Mouse (Mus musculus) liver (tissue): ENCODE results near the gene Xpo4.
"Not testable (repeated sequence)": the region's sequence is repeated elsewhere in the genome, so short reads cannot be mapped to it uniquely, and the experiment has no call there.

Experiments
- DNase-seq: peaks from one replicate; pipeline ENCODE4 v3.0.0-alpha.2; 2020; ENCODE audit warnings: mixed read lengths

Xpo4 gene

DNA sequence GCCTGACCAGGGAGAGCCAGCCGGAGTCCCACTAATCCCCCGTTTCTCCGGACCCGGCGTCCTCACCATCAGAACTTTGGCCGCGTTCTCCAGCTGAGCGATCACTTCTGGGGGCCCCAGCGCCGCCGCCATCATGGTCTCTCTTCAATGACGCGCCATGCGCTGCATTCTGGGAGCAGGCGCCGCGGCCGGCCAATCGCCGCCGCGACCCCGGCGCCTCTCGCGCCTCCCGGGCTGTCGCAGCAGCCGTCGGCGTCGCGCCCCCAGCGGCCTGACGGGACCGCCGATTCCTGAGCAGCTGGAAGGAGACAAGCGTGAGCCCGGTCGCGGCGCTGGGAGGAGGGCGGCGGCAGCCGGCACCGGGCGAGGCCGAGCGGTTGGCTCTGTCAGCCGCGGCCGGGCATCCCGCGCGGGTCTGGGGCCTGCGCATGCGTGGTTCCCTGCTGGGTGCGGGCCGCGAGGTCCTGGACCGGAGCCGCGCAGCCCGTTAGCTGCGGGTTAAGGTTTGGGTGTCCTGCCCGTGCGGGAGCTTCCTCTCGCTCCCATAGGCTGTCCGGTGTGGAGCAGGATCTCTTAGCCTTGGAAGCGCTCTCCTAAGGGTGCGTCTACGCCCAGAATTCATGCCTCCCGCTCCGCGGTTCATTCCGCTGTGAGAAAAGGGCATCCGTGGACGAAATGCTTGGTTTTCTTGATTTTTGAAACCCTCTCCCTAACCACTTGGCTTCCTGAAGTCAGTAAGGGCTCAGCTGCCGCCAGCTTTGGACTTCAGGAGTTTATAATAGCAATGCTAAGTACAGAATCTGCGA, at the start of gene Xpo4:
Xpo4 (minus strand) TSS at position 609 of the 806 bp plus-strand sequence.
- peak; percentile 88 for DNase-seq

DNA sequence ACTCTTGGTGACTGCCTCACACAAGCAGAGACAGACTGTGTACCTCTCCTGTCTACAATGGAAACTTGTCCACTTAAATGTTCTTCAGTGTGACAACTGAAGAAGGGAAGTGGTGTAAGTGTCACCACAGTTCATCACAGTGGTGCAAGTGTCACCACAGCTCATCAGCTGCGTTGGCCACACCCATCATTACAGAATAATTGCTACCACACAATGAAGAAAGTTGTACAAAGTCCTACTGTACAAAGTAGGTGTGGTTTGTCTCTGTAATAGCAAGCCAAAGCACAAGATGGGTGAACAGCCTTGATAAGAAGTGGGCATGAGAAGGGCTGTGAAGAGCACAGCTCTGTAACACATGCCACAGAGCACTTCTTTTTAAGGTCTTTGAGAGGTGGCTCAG, 47.7 kb upstream of the Xpo4 start:
- DNase-seq, result no peak

DNA sequence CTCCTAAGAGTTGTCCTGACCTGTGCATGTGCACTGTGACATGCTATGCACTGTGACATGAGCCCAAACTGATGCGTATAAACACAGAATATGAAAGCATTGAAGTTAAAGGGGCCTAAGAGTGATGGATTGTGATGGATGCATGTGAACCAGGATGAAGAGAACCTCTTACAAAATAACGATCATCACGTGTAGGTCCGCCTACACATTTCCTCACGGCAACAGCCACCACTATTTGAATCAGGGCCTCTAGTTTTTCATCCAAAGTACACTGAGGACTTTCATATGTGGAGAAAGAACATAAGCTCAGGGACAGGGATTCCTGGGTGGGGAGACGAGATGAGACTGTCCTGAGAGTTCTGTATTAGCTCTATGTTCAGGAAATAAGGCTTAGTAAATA, 45.8 kb upstream of the Xpo4 start:
- no peak for DNase-seq

DNA sequence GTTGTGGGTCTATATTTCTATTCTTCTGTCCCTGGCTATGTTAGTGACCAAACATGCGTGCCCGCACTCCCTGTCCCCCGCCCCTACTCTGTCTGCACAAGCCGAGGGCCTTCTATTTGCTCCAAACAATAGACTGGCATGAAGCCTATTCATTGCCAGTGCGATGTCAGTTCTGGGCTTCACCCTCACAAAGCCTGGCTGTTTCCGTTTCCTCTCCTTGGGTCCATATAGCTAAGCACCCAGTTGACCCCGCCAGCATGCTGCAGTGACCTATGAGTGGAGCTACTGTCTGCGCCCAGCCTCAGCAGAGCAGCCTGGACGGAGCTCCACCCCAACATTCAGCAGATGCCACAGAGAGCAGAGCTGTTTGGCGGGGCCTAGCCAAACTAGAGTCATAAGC, 43.9 kb upstream of the Xpo4 start:
- no peak for DNase-seq

DNA sequence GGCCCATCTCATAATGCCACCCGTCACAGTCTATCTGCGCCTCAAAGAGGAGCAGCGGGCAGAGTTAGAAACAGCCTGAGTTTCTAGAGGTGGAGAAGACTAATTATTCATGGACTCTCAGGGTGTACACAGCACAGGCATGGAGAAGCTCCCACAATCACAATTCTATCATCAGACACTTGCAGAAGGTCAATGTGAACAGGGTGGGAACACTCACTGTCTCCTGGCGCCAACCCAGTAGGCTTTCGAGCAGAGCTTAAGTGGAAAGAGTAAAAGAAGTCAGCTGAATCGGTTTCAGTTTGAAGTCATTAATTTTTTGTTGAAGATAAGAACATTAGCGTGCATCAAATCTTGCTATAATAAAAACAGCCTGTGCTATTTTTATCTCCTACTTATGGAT, 43.4 kb upstream of the Xpo4 start:
- no peak for DNase-seq

DNA sequence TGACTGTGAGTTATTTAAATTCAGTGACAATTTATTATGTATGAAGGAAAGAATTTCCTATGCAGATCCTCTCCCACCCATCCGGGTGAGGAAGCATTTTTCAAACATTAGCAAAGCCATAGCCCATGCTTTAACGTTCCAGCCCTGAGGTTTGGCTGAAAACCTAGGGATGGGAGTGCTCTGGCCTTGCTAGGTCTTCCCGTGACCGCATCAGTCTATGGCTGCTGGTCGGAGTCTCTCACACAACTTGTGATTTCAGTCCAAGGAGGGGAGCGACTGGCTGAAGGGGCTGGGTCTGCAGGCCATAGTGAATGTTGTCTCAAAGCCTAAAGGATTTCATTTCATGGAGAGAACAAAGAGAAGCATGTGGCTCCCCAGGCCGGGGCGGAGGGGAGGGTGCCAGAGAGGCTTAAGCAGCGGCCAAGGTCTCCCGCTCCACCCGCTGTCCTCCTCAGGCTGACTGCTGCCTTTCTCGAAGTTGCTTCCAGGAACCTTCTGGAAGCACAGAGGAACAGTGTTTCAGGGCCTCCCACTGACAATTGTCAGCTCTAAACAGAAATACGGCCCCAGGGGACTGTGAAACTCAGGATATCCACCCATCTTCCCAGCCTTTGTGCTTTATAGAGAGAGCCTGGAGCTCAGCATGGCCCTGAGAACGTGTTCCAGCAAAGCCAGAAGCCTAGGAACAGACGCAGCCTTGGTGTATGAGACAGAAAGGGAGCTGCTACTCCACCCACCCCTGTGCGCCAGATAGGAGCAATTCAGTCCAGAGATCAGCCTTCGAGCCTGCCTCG, 42.1 kb upstream of the Xpo4 start:
- peak; percentile 37 for DNase-seq

DNA sequence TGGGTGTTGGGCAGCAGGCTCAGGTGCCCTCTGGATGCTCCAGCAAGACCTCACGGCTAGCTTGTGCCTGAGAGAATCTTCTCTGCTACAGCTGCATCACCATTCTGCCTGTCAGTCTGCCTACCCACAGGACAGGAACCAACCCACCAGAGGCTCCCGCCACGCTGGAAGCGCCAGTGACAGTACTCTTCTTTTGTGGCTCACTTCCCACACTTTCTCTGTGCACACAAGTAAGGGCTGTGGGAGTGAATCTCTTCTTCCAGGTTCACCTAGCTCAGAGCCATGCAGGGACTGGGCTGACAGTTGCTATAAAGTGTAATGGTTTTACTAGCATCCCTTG, 41.5 kb upstream of the Xpo4 start:
- DNase-seq, result no peak

DNA sequence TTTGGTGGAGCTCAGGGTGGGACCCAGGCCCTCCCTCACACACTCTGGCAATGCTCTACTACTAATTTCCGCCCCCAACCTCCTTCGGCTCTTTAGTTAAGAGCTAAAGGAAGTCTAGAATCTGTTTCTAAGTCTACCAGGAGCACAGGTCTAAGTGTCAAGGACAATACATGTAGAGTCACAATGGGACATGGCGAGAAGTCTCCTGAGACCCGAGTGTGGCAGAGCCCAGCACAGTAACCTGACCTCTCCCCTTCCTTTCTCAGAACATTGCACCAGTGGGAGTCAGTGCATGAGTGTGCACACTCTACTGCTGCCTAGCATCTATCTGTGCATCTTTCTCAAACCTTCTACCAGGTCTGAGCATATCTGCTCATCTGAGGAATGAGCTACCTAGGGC, 40.5 kb upstream of the Xpo4 start:
- DNase-seq, result no peak

DNA sequence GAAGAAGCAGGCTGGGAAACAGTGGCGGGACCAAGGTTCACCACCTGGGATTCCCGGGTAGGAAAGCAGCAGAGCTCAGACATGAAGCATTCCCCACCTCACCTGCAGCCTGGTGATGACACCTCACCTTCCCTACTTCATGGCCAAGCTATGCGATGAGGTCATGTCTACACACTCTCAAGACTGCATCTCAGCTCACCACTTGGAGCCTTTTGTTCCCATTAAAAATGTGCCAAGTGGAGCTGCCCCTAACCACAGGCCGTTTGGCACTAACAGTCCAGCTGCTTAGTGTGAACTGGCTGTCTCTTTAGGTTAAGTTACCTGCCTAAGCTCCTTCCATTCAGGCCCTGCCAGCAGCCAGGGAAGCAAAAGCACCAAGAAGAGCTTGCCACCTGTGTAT, 39.8 kb upstream of the Xpo4 start:
- DNase-seq, result no peak

DNA sequence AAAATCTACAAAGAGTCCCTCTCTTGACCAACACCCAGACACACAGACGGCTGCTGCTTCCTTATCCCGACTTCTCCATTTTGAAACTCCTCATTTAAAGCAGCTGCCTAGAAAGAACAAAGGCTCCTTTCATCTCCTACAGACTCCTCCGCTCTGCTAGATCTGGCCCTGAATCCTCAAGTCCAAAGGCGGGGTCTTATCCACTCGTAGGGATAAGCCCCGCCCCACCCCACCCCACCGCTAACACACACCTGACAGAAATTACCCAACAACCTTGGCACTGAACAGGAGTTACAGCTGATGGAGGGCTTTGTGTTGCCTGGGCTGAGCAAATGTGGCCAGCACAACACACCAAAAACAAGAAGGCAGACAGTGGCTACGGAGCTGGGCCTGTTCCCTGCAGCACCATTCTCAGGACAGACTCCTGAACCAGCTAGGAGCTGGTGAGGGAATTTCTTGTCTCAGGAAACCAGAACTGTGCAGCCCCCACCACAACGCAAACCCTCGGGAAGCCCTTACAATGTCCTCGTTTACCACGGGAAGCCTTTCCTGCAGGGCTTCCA, 36.8 kb upstream of the Xpo4 start:
- no peak for DNase-seq

DNA sequence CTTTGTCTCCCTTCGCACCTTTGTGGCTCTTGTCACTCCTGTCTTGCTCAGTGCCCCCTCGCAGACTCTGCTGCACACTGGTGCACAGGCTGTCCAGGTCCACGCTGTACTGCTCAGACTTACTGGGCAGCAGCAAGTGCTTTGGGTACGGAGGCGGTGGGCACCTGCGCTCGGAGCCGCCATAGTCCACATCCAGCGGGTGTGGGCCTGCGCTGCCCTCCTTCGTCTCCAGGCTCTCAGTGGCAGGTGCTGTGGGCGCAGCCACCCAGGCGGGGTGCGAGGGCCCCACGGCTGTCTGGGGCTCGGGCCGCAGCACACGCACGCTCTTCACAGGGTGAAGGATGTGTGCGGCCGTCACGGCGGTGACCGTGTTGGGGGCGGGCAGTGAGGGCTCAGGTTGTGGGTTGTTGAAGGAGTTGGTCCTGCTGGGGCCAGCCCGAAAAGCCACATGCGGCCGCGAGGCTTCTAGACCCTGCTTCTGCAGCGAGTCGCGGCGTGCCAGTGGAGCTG, 34.3 kb upstream of the Xpo4 start:
- DNase-seq, result no peak

DNA sequence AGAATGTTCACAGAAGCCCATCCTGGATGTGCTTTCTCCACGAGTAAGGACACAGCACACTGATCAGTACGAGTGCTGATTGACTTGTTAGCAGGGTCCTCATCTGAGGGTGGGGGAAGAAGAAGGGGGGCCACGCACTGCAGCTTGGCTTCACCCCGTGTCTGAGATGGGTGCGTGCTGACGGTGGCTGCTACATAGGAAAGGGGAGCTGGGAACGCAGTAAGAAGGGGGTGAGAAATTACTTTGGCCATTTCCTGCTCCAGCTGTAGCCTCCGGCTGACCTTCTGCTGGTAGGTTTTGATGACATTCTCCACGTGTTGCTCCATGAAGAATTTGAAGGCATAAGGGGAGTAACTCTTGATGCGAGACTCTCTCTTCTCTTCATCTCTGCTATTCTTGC, 33.8 kb upstream of the Xpo4 start:
- DNase-seq, result no peak

DNA sequence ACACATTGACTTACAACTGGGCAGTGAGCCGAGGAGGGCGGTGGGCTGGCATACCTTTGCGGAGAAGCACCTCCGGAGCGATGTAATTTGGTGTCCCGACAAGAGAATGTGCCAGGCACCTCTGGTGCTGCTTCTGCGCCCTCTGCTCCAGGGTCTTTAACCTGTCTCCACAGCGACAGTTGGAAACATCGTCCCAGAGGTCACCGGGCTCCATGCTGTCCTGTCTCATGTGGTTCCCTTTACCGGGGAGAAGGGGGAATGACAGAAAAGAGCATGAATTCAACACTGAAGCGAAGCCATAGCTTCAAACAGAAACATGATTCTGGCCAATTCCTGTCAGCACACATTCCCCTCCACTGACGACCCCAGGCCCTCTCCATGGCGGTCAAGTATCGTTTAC, 30.8 kb upstream of the Xpo4 start:
- DNase-seq, result peak; percentile 2

DNA sequence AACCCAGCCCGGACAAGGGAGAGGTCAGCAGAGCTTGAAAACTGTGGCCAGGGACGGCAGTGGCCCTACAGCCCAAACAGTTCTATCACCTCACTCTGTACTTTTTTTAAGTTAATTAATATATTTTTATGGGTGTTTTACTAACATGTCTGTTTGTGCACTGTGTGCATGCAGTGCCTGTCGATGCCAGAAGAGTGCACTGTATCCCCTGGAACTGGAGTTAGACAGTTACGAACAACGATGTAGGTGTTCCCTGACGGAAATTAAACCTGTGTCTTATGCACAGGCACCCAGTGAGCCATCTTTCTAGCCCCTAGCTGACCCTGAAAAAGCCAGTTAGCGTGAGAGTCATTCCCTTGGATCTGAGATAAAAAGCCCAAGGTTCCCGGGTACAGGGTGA, 30.3 kb upstream of the Xpo4 start:
- DNase-seq, result no peak

DNA sequence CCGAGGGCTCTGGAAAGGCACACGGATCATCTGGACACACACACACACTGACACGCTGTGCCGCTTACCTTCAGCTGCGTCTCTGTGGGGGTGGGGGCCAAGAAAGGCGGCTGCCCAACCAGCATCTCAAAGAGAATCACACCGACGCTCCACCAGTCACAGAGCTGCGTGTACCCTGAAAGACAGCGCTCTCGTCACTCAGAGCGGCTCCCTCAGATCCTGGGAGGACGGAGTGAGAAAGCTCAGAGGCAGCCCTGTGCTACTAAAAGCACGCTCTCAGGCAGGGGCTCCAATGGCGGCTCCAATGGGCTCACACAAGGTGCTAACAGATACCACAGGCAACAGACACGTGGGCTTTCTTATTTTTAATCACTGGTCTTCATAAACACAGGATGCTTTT, 29.0 kb upstream of the Xpo4 start:
- no peak for DNase-seq

DNA sequence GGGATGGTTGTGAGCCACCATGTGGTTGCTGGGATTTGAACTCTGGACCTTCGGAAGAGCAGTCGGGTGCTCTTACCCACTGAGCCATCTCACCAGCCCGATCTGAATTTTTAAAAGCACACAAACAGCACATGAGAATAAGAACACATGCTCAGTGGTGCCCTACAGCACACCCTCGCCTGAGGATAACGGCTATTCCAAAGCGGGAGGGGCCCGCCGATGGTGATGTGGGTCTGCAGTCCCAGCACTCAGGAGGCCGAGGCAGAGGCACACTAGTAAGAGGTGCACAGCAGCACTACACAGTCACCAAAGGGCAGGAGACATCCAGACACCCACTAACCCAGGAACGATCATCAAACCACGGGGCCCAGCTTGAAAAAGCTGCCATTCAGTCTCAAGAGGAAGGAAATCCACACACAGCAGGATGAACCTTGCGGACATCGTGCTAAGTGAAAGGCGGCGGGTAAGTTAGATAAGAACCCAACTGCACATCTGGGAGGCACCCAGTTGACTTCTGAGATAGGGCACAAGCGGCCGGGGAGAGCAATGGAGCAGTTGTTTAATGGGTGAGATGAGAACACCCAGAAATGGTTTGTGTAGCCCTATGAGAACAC, 27.4 kb upstream of the Xpo4 start:
- peak; percentile 83 for DNase-seq

DNA sequence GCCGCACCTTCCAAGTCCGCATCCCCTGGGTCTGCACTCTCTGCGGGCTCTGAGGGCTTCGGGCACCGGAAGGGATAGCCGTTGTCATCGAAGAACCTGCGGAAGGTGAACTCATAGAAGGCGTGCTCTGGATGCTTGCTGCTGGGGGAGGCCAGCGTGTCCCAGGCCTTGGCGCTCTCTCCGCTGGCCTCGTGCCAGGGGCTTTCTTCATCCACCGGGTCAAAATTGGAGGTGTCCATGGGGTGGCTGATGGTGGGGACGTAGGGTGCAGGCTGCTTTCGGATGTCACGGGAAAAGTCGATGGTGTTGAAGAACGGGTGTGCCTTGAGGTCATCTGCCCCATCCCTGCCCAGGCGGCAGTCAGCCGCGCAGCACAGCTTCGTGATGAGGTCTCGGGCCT, 26.1 kb upstream of the Xpo4 start:
- no peak for DNase-seq

DNA sequence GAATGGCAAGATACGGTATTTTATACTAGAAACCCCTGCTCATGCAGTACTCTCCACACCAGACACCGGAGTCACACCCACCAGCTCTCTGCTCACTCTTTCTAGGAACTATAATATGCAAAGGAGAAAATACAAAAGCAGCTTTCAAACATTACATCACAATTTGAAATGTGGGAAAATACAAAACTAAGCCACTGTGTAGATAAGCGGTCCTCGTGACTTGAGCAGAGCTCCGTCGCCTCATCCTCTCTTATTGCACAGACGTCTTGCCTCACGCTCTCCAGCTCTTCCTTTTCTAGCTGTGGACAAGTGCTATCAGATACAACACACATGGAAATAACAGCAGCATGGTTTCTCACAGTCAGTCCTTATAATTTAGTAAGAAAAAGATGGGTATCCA, 25.5 kb upstream of the Xpo4 start:
- DNase-seq, result no peak

DNA sequence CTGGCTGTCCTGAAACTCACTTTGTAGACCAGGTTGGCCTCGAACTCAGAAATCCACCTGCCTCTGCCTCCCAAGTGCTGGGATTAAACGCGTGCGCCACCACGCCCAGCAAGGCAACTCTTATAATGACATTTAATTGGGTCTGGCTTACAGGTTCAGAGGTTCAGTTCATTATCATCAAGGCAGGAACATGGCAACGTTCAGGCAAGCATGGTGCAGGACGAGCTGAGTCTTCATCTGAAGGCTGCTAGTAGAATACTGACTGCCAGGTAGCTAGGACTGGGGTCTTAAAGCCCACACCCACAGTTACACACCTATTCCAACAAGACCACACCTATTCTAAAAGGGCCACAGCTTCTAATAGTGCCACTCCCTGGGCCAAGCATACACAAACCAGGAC, 22.8 kb upstream of the Xpo4 start:
- not testable (repeated sequence) for DNase-seq

DNA sequence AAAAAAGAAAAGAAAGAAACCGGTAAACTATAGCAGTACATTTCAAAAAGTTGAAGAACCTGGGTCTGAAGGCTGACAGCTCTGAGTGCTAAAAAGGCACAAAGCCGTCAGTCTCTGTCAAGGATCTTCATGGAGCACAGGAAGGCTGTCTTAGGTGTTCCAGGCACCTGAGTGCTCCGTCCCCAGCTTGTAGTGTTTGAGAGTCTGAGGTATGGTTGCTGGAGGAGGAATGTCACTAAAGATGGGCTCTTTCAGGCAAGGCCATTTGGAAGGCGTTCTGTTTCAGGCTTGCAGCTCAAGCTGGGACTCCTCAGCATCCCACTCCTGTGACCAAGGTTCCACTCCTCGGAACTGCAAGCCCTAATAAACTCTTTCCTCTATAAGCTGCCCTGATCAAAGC, 22.2 kb upstream of the Xpo4 start:
- no peak for DNase-seq

DNA sequence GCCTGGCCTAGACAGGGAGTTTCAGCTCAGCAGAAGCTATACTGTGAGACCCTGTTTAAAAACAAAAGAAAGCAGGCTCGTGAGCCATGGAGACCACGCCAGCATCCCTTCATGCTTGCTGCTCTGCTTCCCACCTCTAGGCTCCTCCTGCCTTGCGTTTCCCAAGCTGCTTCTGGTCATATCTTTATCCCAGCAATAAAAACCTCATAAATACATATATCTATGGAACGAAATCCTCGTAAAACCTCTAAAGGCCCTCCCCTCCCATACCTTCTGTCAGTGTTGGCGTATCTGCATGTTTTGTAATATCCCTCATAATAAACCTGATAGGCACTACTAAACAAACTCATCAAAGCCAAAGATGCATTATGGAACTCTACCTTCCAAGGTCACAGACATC, 21.4 kb upstream of the Xpo4 start:
- no peak for DNase-seq

DNA sequence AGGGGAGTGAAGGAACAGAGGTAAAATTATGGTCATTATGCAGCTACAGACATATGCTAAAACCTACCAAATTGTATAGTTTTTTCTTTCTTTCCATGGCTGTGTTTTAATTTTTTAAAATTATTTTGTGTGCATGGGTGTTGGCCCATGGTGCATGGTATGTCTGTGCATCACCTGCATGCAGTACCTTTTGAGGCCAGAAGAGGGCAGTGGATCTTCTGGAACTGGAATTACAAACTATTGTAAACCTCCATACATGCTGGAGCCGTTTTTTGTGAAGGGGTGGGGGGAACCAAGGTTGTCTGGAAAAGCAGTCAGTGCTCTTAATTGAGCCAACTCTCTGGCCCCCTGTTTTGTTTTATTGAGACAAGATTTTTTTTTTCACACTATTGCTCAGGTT, 19.3 kb upstream of the Xpo4 start:
- DNase-seq, result peak; percentile 76

DNA sequence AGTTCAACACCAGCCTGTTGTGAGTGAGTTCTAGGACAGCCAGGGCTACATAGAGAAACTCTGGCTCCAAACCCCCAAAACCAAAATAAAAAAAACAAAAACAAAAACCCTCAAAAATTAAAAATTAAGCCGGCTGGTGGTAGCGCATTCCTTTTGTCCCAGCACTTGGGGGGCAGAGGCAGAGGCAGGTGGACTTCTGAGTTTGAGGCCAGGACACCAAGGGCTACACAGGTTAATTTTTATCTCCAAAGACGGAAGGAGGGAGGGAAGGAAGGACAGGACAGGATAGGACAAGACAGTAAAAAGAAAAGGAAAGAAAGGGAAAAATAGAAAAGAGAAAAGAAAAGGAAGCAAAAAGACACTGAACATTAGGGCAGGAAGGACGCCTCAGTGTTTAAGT, 17.5 kb upstream of the Xpo4 start:
- no peak for DNase-seq
